Mouse (Mus musculus): ENCODE measurements around the gene Mars2.

GRCm38 (mm10) chr1:55223026-55223425 is 14.0 kb upstream of the Mars2 start:
- no peak for TF ChIP-seq POLR2A (IDR thresholded peaks at IDR 0.05; ENCODE audit: low read depth, low read length)
- TF ChIP-seq CTCF (IDR thresholded peaks at IDR 0.05; ENCODE audit: extremely low read depth, insufficient read depth, insufficient read length, insufficient replicate concordance) = no peak
